Mouse (Mus musculus) C2C12 (cell line): ENCODE measurements around the gene Dst.

ENCODE experiments used
- CTCF ChIP-seq: IDR thresholded peaks from one replicate; pipeline ENCODE4 v1.5.1; 2011; ENCODE audit not compliant: control insufficient read depth, insufficient read depth, insufficient read length
- MAX ChIP-seq: IDR thresholded peaks from one replicate; pipeline ENCODE4 v1.6.1; 2011; ENCODE audit warnings: mild to moderate bottlenecking, control low read depth
- MYOD1 ChIP-seq: IDR thresholded peaks from one replicate; pipeline ENCODE4 v1.6.1; 2011; ENCODE audit warnings: low read depth; ENCODE audit not compliant: control insufficient read depth, insufficient read length

- no peak for TF ChIP-seq CTCF
- TF ChIP-seq MYOD1, result no peak
- no peak for TF ChIP-seq MAX
These were observed 99.4 kb downstream of the Dst start for GRCm38 (mm10) chr1:34007379-34007778.
